Mouse (Mus musculus) colon, adult 2 months (tissue): ENCODE data around the gene Kif18a. TPM values are rescaled to one million over a fixed set of nuclear protein-coding genes. Genes with fewer than 3 reads are reported as not detected.

Experiments
- polyA plus RNA-seq: library from polyadenylated mRNA; depleted of rRNA; stranded (reverse); fragments of >200 nt; gene quantifications from 2 replicates; pipeline ENCODE4 v1.2.3, GENCODE M21; 2012; rRNA removed

Kif18a gene
- polyA plus RNA-seq, result 0.17 and 0.27 TPM in 2 replicates

GRCm38 (mm10) chr2:109280600-109281340, at the start of gene Kif18a, which contains the start of gene Mettl15:
Gene Kif18a, plus strand, starts transcription at chr2:109280738.
Gene Mettl15, minus strand, starts transcription at chr2:109280748.

Other genes with a start within 250 kb of the Kif18a start
- gene Mettl15, start within 50 bp of the Kif18a start, polyA plus RNA-seq, result 1.2 and 1.8 TPM in 2 replicates